Mouse (Mus musculus): Measurements from ENCODE around the gene Macc1.

DNA sequence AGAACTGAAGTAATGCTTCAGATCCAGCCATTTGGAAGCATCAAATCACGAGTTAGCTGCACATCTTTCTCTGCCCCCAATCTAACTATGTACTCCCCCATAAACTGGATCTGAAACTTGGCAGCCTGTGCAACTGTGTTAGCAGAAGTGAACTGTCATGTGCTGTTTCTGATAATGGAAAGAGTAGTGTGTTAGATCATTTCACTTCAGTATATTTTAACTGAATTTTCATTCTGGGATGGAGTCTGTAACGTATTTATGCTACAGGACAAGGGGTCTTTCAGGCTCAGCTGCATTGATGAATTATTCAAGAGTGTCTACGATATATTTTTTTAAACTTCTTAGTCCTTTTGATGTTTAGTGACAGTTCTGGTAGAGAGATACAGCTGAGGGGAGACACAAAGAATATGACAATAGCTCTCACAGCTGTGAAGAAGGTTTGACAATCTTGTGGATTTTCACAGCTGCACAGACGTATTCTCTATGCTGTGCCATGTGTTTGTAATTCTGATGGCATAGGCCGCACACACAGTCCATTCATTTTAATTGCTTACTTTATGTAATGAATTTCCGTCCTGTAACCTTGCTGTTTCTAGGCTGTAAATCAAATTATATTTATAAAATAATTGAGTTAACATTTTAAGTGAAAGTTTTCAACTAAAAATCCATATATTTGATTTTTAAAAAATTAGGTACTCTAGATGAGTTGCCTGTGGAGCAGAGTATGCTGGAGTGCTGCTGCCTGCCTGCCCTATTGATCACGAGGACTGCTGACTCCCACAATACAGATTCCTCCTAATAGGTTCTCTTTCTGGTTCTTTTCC, 43.6 kb downstream of the Macc1 start:
- no peak for TF ChIP-seq CTCF (IDR thresholded peaks at IDR 0.05; ENCODE audit: low read depth, low read length)
- TF ChIP-seq POLR2A (IDR thresholded peaks at IDR 0.05; ENCODE audit: insufficient read depth, low read length): no peak
- TF ChIP-seq EP300 (IDR thresholded peaks at IDR 0.05; ENCODE audit: insufficient read depth, low read depth, low read length): no peak

Data from ES-Bruce4 (cell line).